Mouse (Mus musculus): ENCODE results near the gene Rsu1.
"Not testable (repeated sequence)": the region's sequence is repeated elsewhere in the genome, so short reads cannot be mapped to it uniquely, and the experiment has no call there.

Rsu1 gene

DNA sequence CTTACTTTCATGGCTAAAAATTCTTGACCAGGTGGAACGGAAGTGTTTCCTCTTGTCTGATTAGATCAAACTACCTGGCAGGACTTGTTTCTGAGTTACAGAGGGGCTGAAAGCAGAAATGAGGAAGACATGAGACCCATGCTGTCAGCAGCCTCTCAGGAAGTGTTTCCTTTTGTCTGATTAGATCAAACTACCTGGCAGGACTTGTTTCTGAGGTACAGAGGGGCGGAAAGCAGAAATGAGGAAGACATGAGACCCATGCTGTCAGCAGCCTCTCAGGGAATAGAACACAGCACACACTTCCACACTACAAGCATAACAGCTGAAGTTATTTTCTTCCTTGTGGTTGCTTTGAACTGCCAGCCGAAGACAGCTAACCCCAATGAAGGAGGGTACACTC, 46.7 kb downstream of the Rsu1 start:
- DNase-seq (ENCODE audit: low spot score) = no peak

DNA sequence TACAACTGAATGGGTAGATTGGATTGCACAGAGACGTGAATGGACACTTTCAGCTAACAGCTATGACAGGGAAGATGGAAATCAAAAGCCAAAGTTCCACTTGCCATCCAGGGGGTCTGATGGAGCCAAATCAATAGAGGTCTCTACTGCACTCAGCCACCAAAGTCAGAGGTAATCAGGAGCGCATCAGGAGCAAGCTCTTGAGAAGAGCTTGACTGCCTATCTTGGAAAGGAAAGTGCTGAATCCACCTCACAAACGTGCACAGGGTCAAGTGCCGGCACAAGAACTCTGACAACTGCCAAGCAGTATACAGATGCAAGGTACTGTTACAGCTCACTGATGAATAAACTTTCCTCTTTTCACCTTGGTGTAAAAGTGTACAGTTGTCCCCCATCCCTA, 47.8 kb downstream of the Rsu1 start:
- no peak for DNase-seq (ENCODE audit: low spot score)

DNA sequence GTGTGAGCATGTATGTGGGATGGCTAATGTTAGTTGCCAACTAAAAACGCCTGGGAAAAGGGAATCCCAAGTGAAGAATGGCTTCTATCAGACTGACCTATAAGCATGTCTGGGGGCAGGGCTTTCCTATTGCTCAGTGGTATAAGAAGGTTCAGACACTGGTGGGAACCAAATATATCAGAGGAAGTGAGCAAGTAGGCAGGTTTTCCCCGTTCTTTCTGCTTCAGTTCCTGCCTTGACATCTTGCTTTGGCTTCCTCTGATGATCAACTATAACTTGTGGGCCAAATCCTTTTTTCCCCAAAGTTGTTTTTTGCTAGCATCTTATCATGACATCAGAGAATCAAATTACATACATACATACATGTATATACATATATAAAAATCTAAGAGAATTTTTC, 51.1 kb downstream of the Rsu1 start:
- no peak for DNase-seq (ENCODE audit: low spot score)

DNA sequence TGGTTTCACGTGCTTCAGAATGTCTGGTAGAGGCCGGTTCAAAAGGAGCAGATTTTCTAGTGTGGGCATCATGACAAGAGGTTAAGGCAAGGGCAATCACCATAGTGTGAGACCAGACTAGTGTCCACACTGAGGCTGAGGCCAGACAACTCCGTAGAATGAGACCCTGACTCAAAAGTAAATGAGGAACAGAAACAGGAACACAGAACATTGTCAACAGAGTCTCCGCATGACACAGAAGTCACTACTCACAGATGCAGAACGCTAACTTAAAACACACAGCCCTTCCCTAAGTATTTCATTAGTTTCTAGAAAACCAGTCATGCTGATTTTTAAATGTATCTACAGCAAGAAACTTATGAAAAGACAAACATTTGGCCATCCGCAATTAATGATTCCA, 53.1 kb downstream of the Rsu1 start:
- DNase-seq (ENCODE audit: low spot score) = no peak

DNA sequence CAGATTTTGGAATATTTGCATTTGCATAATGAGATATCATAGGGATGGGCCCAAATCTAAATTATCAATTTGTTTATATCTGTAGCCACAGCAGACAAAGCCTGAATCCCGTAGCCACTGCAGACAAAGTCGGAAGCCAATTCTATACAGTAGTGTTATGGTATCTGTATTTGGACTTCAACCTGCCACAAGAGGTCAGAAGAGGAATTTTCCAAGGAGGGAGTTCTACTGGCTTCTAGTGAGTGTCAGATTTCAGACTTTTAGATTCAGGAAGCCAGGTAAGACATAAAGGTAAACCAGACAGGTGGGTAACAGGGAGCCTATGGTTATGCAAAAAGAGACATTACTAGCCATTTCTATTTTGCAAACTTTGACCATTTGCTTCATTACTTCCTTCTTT, 64.4 kb downstream of the Rsu1 start:
- no peak for DNase-seq (ENCODE audit: low spot score)

DNA sequence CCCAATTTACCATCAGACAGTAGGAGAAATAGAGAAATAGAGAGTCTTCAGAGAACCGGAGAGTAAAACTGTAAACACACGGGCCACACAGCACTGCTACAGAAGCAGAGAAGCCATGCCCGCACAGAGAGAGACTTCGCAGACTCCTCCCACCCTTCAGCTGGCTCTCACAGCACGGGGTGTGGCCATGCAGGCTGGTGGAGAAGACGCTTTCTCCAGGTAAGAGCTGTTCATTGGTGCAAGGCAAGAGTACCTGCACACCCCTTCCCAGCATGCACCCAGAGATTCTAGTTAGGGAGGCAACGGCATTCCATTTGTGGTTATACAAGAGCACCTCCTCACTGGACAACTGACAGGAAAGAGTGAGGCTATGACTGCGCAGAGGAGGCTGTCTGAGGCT, 64.8 kb downstream of the Rsu1 start:
- DNase-seq (ENCODE audit: low spot score) = no peak

DNA sequence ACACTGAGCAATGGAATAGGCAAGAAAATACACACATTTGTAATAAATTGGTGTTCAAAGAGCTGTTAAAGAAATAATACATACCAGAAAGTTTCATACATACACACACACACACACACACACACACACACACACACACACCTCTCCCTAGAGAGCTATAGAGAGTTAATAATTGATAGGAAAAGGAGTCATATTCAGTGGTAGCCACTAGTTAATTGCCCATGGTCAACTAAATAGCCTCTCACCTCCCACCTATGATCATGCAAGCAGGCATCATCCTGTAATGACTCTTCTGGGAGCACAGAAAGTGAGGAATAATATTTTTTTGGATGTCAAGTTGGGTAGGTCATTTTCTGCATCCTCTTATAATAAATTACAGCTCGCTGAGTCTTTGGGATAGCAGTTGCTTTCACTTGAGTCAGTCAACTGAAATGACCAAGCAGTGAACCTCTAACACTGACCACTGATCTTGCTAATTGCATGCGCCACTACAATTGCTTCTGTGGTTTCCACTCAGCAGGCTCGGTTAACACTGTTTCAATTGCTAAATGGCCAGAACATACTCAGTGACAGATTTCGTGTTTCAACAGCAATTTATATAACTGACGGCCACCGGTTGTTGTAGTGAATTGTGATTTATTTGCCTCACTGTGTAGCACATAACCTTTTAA, 68.3 kb downstream of the Rsu1 start:
- DNase-seq (ENCODE audit: low spot score) = no peak

DNA sequence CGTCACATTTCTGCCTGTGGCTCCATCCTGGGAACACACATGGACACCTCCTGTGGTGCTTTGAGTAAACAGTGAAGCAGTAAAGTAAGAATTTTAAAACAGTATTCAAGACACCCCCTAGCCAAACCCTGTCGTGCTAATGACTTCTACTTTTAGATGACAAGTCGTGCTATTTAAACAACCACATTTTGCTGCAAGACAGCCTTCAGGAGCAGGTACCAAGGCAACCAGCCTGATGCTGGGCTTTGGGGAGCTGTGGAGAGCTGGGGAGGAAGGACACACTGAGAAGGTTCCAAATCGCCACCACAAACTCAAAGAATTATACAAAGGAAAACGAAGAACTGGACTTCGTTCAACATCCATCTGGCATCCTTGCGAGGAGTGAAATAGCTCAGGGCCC, 71.5 kb downstream of the Rsu1 start:
- DNase-seq (ENCODE audit: low spot score) = no peak

DNA sequence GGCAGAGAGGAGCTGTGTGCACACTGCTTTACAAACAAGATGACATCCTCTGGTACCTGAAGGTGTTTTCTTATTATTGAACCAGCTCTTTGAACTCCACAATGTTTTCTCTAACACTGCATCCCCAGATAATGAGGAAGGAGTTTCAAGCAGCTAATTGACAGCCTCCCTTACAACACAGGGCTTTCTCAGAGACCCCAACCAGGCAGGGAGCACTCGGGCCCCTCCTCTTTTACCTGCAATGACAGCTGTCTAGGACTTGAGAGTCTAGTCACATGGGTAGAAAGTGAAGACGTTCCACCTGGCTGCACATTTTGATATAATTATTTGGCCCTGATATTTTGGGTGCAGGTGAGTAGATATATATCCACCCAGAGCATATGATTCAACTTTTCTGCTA, 72.2 kb downstream of the Rsu1 start:
- no peak for DNase-seq (ENCODE audit: low spot score)

DNA sequence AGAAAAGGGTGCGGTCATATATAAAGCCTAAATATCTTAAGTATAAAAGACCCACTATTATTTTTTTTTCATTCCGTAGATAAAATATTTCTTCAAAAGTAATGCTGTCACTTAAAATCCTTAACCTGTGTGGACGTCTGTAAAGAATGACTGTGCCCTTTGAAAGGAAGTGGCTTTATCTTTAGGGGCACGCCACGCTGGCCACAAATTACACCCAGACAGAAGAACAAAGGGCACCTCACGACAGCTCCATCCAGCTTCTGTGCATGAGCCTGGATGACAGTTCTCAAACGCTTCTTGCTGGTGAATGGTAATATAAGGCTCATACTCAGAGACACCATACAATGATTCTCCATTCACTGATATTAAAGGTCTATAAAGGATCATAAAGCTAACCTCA, 75.7 kb downstream of the Rsu1 start:
- no peak for DNase-seq (ENCODE audit: low spot score)

DNA sequence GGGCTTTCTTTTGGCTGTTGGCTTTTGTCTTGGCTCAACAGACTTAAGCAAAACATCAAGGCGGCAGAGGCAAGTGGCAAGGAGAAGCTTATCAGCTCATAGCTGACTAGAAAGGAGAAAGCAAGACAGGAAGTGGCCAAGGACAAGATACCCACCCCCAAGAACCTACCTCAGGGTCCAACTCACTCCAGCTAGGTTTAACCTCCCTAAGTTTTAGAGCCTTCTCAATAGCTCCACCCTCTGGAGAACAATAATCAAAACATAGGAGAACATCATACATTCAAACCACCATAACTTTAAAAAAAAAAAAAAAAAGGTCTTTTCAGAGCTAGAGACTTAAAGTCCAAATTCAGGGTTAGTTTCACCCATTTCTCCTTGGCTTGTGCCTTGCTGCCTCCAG, 79.1 kb downstream of the Rsu1 start:
- DNase-seq (ENCODE audit: low spot score) = no peak

DNA sequence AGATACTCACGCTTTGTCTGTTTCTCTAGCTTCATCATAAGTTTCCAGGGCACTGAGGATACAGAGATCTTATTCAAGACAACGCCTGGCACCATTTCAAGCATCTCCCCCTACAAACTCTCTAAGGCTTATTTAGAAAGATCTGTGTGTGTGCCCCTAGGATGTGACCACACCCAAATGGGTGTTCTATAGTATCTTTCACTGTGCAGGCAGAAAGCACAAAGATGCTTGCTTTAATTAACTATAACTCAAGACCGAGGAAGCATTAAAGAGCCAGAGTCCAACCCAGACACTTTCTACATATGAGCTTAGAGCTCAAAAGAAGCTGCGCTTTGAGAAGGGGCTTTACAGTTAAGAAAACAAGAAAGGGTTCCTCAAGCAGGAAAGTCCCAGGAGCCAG, 80.4 kb downstream of the Rsu1 start:
- no peak for DNase-seq (ENCODE audit: low spot score)

DNA sequence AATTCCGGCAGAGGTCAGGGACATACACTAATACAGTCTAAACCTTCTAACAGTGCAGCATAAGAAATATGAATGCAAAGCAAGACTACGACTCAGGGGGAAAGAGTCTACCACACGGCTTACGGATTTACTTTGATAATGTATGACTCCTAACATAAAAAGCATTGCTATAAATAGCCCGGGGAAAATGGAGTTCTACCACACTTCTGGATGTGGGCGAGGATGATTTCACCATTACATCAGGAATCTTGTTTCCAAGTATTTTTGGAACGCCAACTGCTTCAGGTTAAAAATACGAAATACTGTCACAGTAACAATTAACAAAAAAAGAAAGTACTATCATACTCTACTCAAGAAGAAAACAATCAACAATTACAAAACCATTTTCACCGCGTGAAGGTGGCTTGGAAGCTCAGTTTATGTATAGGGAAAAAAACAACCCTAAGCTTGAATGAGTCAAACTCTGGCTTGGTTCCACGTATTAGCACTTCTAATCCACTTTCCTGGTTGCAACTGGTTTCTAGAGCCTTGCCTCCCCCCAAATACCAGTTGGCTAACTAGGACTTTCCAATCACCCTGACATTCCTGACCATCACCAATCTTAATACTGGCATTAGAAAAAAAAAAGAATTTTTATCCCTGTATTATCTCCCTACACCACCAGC, 82.3 kb downstream of the Rsu1 start:
- no peak for DNase-seq (ENCODE audit: low spot score)

DNA sequence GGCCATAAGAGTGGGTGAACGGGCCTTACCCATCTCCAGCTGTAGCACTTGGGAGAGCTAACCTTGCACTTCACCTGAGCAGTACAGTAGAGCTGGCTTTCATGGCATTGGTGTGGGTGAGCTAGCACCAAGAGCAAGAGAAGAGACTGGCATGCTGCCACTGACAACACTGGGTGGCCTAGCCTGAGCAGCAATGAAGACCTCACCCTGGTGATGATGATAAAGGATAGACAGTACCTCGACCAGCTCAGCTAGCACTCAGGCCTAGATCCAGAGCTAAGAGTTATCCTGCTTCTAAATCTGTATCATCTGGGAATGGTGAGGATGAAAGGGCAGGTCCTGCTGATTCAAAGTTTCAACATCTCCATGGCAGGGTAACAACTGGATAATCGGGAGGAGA, 88.1 kb downstream of the Rsu1 start:
- no peak for DNase-seq (ENCODE audit: low spot score)

DNA sequence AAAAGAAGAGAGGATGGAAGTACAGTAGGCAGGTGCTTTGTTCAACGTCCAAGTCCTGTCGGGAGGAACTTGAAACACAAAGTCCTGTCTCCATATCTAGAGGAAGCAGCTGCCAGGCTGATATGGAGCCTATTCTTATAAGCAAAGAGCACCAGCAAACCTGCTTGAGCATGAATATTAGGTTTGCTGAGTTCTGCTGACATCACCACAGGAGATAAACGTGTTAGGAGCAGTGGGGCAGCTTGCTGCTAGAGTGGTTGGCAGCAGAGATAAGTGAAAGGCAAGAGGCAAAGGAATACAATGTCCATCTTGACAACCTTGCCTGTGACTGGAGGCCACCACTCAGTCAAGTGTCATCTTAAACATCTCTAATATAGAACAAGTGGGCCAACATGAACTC, 89.3 kb downstream of the Rsu1 start:
- DNase-seq (ENCODE audit: low spot score) = not testable (repeated sequence)

DNA sequence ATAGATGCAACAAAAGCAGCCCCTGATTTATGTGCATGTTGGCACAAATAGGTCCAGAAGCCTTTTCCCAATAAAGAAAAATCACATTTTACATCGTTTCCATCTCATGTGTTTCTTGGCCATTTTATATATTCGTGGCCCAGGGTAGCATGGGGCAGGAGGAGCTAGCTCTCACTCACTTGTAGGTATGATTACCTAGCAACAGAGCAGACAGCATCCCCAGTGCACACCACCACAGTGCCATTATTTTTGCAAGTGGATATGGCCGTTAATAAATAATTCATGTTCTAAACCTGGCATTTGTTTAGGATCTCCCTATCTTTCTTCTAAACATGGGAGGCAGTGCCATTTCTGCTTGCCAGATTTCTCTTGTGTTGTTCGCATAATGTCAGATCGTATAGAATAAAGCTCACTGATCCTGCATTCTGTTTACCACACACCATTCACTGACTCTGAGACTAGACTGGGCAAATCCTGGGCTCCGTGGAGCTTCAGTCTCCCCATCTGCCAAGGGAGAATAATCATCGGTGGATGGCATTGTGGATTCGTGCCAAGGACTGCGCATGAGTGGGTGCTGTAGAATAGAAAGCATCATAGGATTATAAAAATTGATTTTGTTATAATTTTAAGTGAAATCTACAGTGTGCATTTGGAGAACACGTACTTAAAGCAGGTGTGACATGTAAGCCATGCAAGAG, 93.4 kb downstream of the Rsu1 start:
- DNase-seq (ENCODE audit: low spot score) = no peak

DNA sequence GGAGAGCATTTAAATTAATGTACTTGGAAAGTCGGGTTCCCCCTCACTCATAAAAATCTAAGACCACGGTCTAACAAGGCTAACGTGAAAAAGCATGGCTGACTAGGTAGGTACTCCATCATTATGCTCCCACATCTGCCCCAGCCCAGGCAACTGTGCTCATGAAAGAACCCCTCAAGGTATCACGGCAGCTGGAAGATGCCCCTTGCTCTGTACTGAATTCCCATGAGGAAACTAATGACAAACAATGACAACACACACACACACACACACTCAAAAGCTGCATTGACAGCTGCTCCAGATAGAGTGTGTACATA, 95.0 kb downstream of the Rsu1 start:
- DNase-seq (ENCODE audit: low spot score) = no peak

DNA sequence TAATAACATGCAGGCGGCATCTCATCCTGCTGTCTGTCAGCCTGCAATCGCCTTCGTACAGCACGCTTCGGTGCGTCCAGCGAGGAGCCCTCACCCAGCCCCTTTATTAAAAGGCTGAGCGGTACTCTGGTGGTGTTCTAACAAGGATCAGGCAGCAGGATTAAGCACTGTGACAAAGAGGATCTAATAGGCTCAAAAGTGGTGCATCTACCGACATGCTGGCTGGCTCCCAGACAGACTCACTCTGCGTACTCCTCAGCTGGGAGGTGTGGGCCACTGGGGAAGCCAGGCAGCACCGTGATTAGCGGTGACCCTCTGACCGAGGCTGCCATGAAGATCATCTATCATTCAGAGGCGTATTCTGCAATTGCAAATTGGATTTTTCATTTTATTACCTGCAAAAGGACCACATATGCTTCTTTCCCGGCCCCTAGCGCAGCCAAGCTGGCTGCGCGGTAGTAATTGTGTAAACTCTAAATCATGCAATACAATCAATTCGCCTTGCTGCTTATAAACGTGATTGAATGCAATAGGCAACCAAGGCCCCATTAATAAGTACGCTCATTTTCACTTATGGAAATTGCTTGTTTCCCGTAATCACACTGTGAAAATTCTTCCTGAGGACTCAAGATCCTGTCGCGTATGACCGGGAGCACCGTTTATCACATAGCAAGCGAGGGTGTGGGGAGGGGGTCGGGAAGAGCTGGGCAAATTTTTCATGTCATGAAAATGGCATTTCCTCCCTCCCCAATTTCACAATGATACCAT, 95.5 kb downstream of the Rsu1 start:
- no peak for DNase-seq (ENCODE audit: low spot score)

DNA sequence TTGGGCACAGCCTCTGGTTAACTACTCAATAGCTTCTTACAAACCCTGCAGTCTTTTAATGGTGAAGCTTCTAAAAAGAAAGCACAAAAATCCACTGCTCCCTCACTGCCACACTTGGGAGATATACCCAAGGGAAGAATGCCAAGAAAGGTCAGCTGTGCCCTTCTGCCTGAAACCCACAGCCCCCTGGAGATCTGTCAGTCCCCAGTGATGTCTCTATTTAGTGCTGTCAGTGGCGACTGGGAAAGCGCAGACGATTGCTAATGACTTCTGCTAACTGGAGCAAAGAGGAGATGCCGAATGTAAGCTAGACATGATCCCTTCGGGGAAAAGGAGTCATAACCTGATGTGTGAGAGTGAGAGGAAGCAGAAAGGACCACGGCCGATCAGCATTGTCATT, 96.8 kb downstream of the Rsu1 start:
- no peak for DNase-seq (ENCODE audit: low spot score)

DNA sequence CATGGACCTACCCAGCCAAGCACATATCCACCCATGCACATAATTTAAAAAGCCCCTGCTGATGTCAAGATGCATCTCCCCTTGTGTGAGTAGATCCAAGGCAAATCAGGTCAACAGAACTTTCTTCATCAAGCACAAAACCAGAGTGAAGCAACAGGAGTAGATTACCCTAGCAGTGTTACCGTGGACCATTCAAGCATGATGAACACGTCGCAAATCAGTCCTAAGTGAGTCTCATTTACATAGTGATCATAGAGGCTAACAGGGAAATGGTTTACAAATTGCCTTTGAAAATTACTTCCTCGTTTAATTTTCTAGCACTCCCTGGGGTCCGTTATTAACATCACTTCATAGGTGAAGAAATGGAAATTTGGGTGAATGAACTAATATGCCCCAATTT, 100.6 kb downstream of the Rsu1 start:
- no peak for DNase-seq (ENCODE audit: low spot score)

DNA sequence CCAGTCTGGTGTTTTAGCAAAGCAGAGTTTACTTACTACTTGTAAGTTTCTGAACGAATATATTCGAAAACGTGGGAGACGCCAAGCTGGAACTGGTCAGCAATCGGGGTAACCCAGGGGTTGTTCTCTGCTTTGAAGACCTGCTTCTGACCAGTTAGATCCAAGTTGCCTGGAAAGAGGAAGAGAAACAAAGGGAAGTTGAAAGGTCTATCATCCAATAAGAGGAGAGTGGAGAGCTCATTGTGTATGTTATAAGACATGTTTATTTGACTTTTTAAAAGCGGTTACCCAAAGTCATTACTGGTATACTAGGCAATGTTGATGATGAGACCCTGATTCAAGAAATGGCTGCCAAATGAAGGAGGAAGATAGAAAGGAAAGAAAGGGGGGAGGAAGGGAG, 101.3 kb downstream of the Rsu1 start:
- DNase-seq (ENCODE audit: low spot score) = no peak

DNA sequence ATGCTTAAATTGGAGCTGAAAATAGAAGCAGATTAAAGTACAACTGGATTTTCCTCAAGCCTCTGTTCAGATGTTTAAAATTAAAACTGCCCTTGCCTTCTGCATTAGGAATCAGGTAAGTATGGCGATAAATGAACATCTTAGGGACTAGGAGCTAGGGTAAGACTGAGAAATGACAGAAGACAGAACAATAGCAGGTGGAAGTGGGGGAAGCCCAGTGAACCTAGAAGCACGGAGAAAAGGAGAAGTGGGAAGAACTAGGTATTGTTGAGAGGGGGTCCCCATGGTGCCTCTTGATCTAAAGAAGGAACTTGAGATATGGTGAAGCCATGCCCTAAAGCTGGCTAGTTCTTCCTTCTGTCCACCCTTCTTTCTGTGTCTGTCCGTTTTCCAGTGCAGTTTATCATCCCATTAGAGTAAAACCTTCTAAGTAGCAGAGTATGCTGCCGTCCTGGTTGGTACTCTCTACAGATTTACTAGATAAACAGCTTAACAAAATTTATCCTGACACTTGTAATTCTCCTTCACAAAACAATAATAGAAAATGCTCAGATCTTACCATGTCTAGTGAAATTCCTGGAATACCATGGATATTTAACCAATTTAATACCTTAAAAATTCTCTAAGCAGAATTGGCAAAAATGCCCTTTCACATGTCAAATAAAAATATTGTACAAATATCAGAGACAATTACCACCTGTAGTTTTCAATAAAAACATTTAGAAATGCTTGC, 101.9 kb downstream of the Rsu1 start:
- DNase-seq (ENCODE audit: low spot score) = no peak
